Mouse (Mus musculus): ENCODE data around the gene Rtn1.
"Not testable (repeated sequence)": the region's sequence is repeated elsewhere in the genome, so short reads cannot be mapped to it uniquely, and the experiment has no call there.

GRCm38 (mm10) chr12:72293185-72293584, 115.7 kb downstream of the Rtn1 start:
- TF ChIP-seq CTCF (conservative IDR thresholded peaks at IDR 0.05; ENCODE audit: insufficient read depth, insufficient read length, low read depth, low read length); POLR2A (IDR thresholded peaks at IDR 0.05; ENCODE audit: low read depth, low read length): not testable (repeated sequence)

All from kidney, adult 2 months (tissue).